Mouse (Mus musculus): ENCODE measurements at regions not wholly inside any gene's neighbourhood (a gene's known extent, or its start where the extent isn't known, plus 50 kb on each side); places are given as distances from the start of the nearest gene placed in this dataset.
"Not testable (repeated sequence)": the region's sequence is repeated elsewhere in the genome, so short reads cannot be mapped to it uniquely, and the experiment has no call there.

DNA sequence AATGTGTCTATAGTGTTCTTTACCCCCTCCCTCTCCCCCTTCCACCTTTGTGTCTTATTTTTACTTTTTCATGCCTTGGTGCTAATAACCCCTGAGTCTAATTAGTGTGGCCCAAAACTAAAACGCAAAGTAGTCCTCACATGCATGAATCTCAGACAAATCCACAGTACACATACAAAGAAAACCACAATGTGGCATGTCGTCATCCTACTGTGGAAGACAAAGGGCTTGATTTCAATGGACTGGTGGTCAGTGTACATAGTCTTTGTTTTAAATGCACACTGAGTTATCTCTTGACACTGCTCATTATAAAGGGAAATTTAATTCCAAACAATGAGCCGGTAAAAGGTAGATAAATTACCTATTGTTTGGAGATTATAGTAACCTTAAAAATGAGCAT is 188.1 kb downstream of the Basp1 start:
- 76% methylated on average over 3 of the region's 3 CpGs for WGBS
- Histone ChIP-seq H3K9ac (ENCODE audit: low read depth, low read length) (no peak overlapping the region), H3K27me3 (ENCODE audit: control insufficient read depth, insufficient read depth, low read length) (no peaks in the 10 kb centered on the region), H3K36me3 (ENCODE audit: control insufficient read depth, insufficient read depth, low read length) (no peaks in the 10 kb centered on the region), H3K4me3 (no peak overlapping the region), H3K79me2 (replicated peaks; ENCODE audit: control insufficient read depth, insufficient read depth, low read length) (no peaks in the 10 kb centered on the region), H3K4me1 (ENCODE audit: control insufficient read depth, insufficient read depth, low read length) (no peaks in the 10 kb centered on the region), H3K27ac (no peak overlapping the region)
- DNase-seq, result no peak
- TF ChIP-seq CTCF (IDR thresholded peaks at IDR 0.05), result no peak
- TF ChIP-seq EP300 (IDR thresholded peaks at IDR 0.05; ENCODE audit: insufficient read depth, low read depth, low read length), result no peak
- TF ChIP-seq POLR2A (IDR thresholded peaks at IDR 0.05; ENCODE audit: insufficient read depth, low read depth, low read length), result no peak
- intact Hi-C loops (cut with DNase I), result no loop called here

DNA sequence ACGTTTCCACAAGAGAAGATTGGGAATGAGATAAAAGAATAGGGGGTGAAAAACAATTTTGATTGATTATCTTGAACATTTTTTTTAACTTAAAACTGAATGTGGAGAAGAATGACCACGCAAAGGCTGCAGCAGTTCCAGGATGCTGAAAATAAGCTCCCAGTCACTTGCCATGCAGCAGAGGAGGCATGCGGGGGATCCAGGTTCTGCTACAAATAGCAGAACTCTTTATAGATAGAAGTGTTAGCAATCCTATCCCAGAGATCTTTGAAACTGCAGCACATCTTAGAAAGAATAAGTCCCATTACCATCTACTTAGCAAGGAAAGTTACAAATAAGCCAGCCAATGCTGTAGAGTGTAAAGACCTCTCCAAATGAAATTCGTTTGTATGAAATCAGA is 191.8 kb downstream of the Basp1 start:
- Histone ChIP-seq H3K27ac (no peak overlapping the region), H3K4me3 (no peak overlapping the region), H3K27me3 (ENCODE audit: control insufficient read depth, insufficient read depth, low read length) (no peaks in the 10 kb centered on the region), H3K4me1 (ENCODE audit: control insufficient read depth, insufficient read depth, low read length) (no peaks in the 10 kb centered on the region), H3K36me3 (ENCODE audit: control insufficient read depth, insufficient read depth, low read length) (no peaks in the 10 kb centered on the region), H3K79me2 (replicated peaks; ENCODE audit: control insufficient read depth, insufficient read depth, low read length) (no peaks in the 10 kb centered on the region), H3K9ac (ENCODE audit: low read depth, low read length) (no peak overlapping the region)
- intact Hi-C loops (cut with DNase I), result no loop called here
- 78% methylated on average over 4 of the region's 4 CpGs for WGBS
- DNase-seq, result no peak
- TF ChIP-seq EP300 (IDR thresholded peaks at IDR 0.05; ENCODE audit: insufficient read depth, low read depth, low read length), result no peak
- no peak for TF ChIP-seq CTCF (IDR thresholded peaks at IDR 0.05)
- TF ChIP-seq POLR2A (IDR thresholded peaks at IDR 0.05; ENCODE audit: insufficient read depth, low read depth, low read length), result no peak

DNA sequence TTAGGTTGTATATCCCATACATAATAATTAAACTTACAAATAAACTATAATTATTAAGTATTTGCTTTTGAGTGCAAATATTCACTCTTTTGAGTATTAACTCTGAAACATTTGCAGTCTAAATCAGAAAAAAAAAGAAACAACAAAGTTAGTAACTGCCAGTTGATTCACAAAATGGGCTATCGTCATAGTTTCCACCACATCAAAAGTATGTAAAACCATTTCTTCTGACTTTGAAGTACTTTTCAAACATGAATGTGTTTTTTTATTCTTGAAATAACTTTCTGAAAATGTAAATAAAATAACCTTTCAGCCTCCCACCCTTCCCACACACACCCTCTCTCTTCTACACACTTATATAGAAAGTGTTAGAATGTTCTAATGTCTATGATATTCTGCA is 197.2 kb downstream of the Basp1 start:
- Histone ChIP-seq H3K9ac (ENCODE audit: low read depth, low read length) (no peak overlapping the region), H3K27me3 (ENCODE audit: control insufficient read depth, insufficient read depth, low read length) (no peaks in the 10 kb centered on the region), H3K4me3 (no peak overlapping the region), H3K36me3 (ENCODE audit: control insufficient read depth, insufficient read depth, low read length) (no peaks in the 10 kb centered on the region), H3K27ac (no peak overlapping the region), H3K4me1 (ENCODE audit: control insufficient read depth, insufficient read depth, low read length) (no peaks in the 10 kb centered on the region), H3K79me2 (replicated peaks; ENCODE audit: control insufficient read depth, insufficient read depth, low read length) (no peaks in the 10 kb centered on the region)
- intact Hi-C loops (cut with DNase I), result no loop called here
- no peak for DNase-seq
- WGBS, result 81% methylated on average over 1 of the region's 1 CpGs
- no peak for TF ChIP-seq POLR2A (IDR thresholded peaks at IDR 0.05; ENCODE audit: insufficient read depth, low read depth, low read length)
- no peak for TF ChIP-seq EP300 (IDR thresholded peaks at IDR 0.05; ENCODE audit: insufficient read depth, low read depth, low read length)
- no peak for TF ChIP-seq CTCF (IDR thresholded peaks at IDR 0.05)

DNA sequence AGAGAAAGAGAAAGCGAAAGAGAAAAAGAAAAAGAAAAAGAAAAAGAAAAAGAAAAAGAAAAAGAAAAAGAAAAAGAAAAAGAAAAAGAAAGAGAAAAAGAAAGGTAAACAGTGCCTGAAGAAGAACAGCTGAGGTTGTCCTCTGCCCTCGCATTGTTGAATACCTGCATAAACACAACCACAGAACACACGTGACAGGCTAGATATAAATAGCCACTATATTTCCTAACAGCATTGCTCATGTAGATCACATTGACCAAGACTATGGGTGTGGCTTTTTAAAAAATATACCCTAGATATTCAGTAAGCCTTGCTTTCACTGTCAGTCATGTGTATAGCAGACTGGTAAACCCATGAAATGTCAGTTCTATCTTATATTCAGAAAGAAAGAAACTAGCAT is 211.5 kb downstream of the Basp1 start:
- Histone ChIP-seq H3K79me2 (replicated peaks; ENCODE audit: control insufficient read depth, insufficient read depth, low read length) (no peaks in the 10 kb centered on the region), H3K9ac (ENCODE audit: low read depth, low read length) (no peak overlapping the region), H3K27ac (no peak overlapping the region), H3K27me3 (ENCODE audit: control insufficient read depth, insufficient read depth, low read length) (no peaks in the 10 kb centered on the region), H3K4me3 (no peak overlapping the region), H3K4me1 (ENCODE audit: control insufficient read depth, insufficient read depth, low read length) (no peaks in the 10 kb centered on the region), H3K36me3 (ENCODE audit: control insufficient read depth, insufficient read depth, low read length) (no peaks in the 10 kb centered on the region)
- no peak for DNase-seq
- WGBS, result 67% methylated on average over 3 of the region's 3 CpGs
- intact Hi-C loops (cut with DNase I), result no loop called here
- TF ChIP-seq CTCF (IDR thresholded peaks at IDR 0.05) (no peak), EP300 (IDR thresholded peaks at IDR 0.05; ENCODE audit: insufficient read depth, low read depth, low read length) (no peak), POLR2A (IDR thresholded peaks at IDR 0.05; ENCODE audit: insufficient read depth, low read depth, low read length) (no peak)

DNA sequence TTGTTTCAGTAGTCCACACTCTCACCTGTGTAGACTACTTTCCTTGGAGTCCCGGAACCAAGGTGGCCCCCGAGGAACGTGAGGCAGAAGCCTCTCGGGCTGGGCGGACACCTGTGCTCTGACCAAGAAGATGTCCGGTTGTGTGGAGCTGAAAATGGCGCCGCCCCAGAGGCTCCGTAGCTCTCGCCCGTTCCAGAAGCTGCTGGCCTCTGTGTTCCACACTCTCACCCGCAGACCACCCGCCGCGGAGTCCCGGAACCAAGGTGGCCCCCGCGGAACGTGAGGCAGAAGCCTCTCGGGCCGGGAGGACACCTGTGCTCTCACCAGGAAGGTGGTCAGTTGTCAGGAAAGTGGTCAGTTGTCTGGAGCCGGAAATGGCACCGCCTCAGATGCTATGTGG is 213.3 kb downstream of the Basp1 start:
- H3K9ac ChIP-seq (ENCODE audit: low read depth, low read length); H3K4me1 ChIP-seq (ENCODE audit: control insufficient read depth, insufficient read depth, low read length); DNase-seq; intact Hi-C loops (cut with DNase I); H3K79me2 ChIP-seq (replicated peaks; ENCODE audit: control insufficient read depth, insufficient read depth, low read length); H3K36me3 ChIP-seq (ENCODE audit: control insufficient read depth, insufficient read depth, low read length); H3K27ac ChIP-seq; H3K4me3 ChIP-seq; H3K27me3 ChIP-seq (ENCODE audit: control insufficient read depth, insufficient read depth, low read length): not testable (repeated sequence)
- WGBS, result 86% methylated on average over 23 of the region's 23 CpGs

DNA sequence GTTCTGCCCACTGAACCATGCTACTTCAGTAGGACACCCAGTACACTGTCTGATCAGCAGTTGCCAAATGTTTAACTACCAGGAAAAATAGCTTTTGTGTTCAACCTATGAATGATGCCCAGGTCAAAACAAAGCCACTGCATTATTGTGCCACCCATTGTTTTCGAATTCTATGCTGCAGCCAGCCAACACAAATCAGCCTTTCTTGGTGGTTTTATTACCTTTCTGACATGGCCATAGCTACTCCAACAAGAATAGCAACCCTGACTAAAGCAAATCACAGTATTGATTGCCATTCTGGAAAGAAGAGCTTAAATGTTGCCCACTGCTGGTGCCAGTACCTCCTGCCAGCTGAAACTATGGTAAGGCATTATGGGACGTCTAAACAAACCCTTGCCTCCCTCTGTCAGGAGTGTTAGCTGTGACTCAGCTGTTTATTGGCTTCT is 225.7 kb downstream of the Basp1 start:
- Histone ChIP-seq H3K4me1 (ENCODE audit: control insufficient read depth, insufficient read depth, low read length) (no peaks in the 10 kb centered on the region), H3K27ac (no peak overlapping the region), H3K27me3 (ENCODE audit: control insufficient read depth, insufficient read depth, low read length) (no peaks in the 10 kb centered on the region), H3K4me3 (no peak overlapping the region), H3K9ac (ENCODE audit: low read depth, low read length) (no peak overlapping the region), H3K79me2 (replicated peaks; ENCODE audit: control insufficient read depth, insufficient read depth, low read length) (no peaks in the 10 kb centered on the region), H3K36me3 (ENCODE audit: control insufficient read depth, insufficient read depth, low read length) (no peaks in the 10 kb centered on the region)
- no peak for DNase-seq
- TF ChIP-seq POLR2A (IDR thresholded peaks at IDR 0.05; ENCODE audit: insufficient read depth, low read depth, low read length) (no peak), CTCF (IDR thresholded peaks at IDR 0.05) (no peak), EP300 (IDR thresholded peaks at IDR 0.05; ENCODE audit: insufficient read depth, low read depth, low read length) (no peak)
- intact Hi-C loops (cut with DNase I), result no loop called here
- WGBS, result 58% methylated on average over 2 of the region's 2 CpGs
